Mouse (Mus musculus) heart, adult 2 months (tissue): ENCODE data around the gene Rab13. TPM values are rescaled to one million over a fixed set of nuclear protein-coding genes. Genes with fewer than 3 reads are reported as not detected.

Experiments
- DNase-seq, 2 experiments: peaks; one replicate each; pipeline ENCODE4 v3.0.0; 2021
- H3K27ac ChIP-seq: fragments of 200-600 bp; 2 replicates; pipeline ENCODE4 v1.8.1; 2022
- H3K27me3 ChIP-seq: fragments of 200-500 bp; 2 replicates; pipeline ENCODE4 v1.6.1; 2012; ENCODE audit warnings: mild to moderate bottlenecking, low read length, inconsistent platforms, mixed read lengths; ENCODE audit not compliant: control insufficient read depth, insufficient read depth
- H3K36me3 ChIP-seq: fragments of 200-500 bp; 2 replicates; pipeline ENCODE4 v1.6.1; 2012; ENCODE audit warnings: low read length, inconsistent platforms; ENCODE audit not compliant: control insufficient read depth, insufficient read depth
- H3K4me1 ChIP-seq: fragments of 200-500 bp; 2 replicates; pipeline ENCODE4 v1.6.1; 2011; ENCODE audit warnings: low read length; ENCODE audit not compliant: control insufficient read depth, insufficient read depth
- H3K4me3 ChIP-seq: fragments of 200-600 bp; 2 replicates; pipeline ENCODE4 v1.8.1; 2022
- H3K79me2 ChIP-seq: fragments of 200-500 bp; replicated peaks from 2 replicates; pipeline ENCODE4 v1.6.1; 2012; ENCODE audit warnings: mild to moderate bottlenecking, inconsistent platforms, low read length, moderate library complexity, mixed read lengths; ENCODE audit not compliant: control insufficient read depth, insufficient read depth
- H3K9ac ChIP-seq: fragments of 200-500 bp; 2 replicates; pipeline ENCODE4 v1.6.1; 2012; ENCODE audit warnings: low read depth, mild to moderate bottlenecking, control low read depth, inconsistent platforms, low read length, mixed read lengths
- CTCF ChIP-seq: fragments of 200-600 bp; IDR thresholded peaks from 2 replicates; pipeline ENCODE4 v1.8.1; 2022; ENCODE audit warnings: antibody characterized with exemption, mild to moderate bottlenecking, moderate library complexity
- EP300 ChIP-seq: fragments of 200-500 bp; IDR thresholded peaks from 2 replicates; pipeline ENCODE4 v1.6.1; 2011; ENCODE audit warnings: low read depth, low read length, control low read depth; ENCODE audit not compliant: insufficient read depth
- POLR2A ChIP-seq: fragments of 200-500 bp; IDR thresholded peaks from 2 replicates; pipeline ENCODE4 v1.6.1; 2011; ENCODE audit warnings: mild to moderate bottlenecking, low read depth, low read length, control low read depth; ENCODE audit not compliant: insufficient read depth
- WGBS: fragments of 180-500 bp; shearing (Covaris S2); methylation state at CpG from one replicate; pipeline ENCODE4 v1.1.7; 2018; 5-methylcytosine and 5-hydroxymethylcytosine counted together
- intact Hi-C: fragments of 180-260 bp; cut with DNase I; formaldehyde crosslinking; loops from one replicate; pipeline ENCODE4 v1.15.1; 2025
- microRNA-seq, 2 experiments: library from miRNA; unstranded; fragments of <30 nt; microRNA quantifications; one replicate each; pipeline ENCODE4 v1.2.0; 2021
- polyA plus RNA-seq: library from polyadenylated mRNA; depleted of rRNA; stranded (reverse); fragments of >200 nt; gene quantifications from 2 replicates; pipeline ENCODE4 v1.2.3, GENCODE M21; 2012; rRNA removed
- total RNA-seq, 2 experiments: library from RNA; stranded (reverse); gene quantifications; 2 replicates each; pipeline ENCODE4 v1.2.3; 2021

Gene Rab13
- total and polyA plus RNA-seq, 3 experiments, result 3.1 to 5.6 (median 5.5) TPM

DNA sequence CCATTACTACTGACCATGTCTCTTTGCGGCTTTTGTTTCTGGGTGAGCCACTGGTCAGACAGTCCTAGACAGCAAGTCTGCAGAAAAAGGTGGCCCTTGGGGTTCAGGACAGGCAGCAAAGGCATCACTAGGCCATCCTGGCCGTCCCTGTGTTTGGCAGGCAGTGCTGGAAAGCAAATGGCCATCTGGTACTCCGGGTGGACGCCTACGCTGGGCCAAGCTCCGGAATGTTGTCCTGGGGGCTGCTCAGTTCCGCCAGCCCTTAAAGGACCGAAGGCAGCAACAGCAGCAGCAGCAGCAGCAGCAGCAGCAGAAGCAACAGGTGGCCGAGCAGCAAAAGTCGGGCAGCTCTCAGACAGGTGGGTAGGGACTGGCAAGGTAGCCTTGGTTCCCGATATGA is 61.8 kb downstream of the Rab13 start:
- no peaks in the 10 kb centered on the region for H3K36me3 ChIP-seq
- intact Hi-C loops, result no loop called here

More for the DNA sequence above, 61.8 kb downstream of the Rab13 start:
- Histone ChIP-seq H3K4me1 (no peaks in the 10 kb centered on the region), H3K4me3 (no peak overlapping the region), H3K9ac (no peak overlapping the region), H3K79me2 (no peaks in the 10 kb centered on the region), H3K27ac (no peak overlapping the region), H3K27me3 (no peaks in the 10 kb centered on the region)
- no peak for DNase-seq
- 90% methylated on average over 11 of the region's 11 CpGs for WGBS
- TF ChIP-seq EP300 (no peak), POLR2A (no peak), CTCF (no peak)

Small RNA genes lying within 50 kb of the gene (microRNA-seq; reads per million reads assigned to microRNA genes)
- 0 to 0.56 reads per million in 2 experiments for gene Mir7012

Other genes starting within 250 kb of the Rab13 start
- 10 to 100 TPM; 40.1 to 48.2 TPM for gene Hax1, start 214.9 kb upstream of the Rab13 start, total RNA-seq
- gene Hax1, start 214.9 kb upstream of the Rab13 start, polyA plus RNA-seq, result 32.5 and 54.3 TPM in 2 replicates
- 10 to 100 TPM; 81.6 to 96.1 TPM for gene 4933434E20Rik, start 162.1 kb upstream of the Rab13 start, total RNA-seq
- 52.8 and 85.1 TPM in 2 replicates for gene 4933434E20Rik, start 162.1 kb upstream of the Rab13 start, polyA plus RNA-seq
- gene Ubap2l, start 161.1 kb upstream of the Rab13 start, total RNA-seq, result 100 to 1,000 TPM; 104 to 116 TPM
- 104 and 137 TPM in 2 replicates for gene Ubap2l, start 161.1 kb upstream of the Rab13 start, polyA plus RNA-seq
- 10 to 100 TPM; 42.2 to 44.5 TPM for gene Tpm3, start 141.0 kb upstream of the Rab13 start, total RNA-seq
- gene Tpm3, start 141.0 kb upstream of the Rab13 start, polyA plus RNA-seq, result 48.9 and 60.5 TPM in 2 replicates
- gene Nup210l, start 109.6 kb upstream of the Rab13 start, total RNA-seq, result under 1 TPM; 0.11 to 0.13 TPM
- 0.14 and 0.29 TPM in 2 replicates for gene Nup210l, start 109.6 kb upstream of the Rab13 start, polyA plus RNA-seq
- gene Rps27, start within 50 bp of the Rab13 start, total RNA-seq, result 1,000 to 10,000 TPM; 1,040 to 1,280 TPM
- gene Rps27, start within 50 bp of the Rab13 start, polyA plus RNA-seq, result 696 and 1,017 TPM in 2 replicates
- gene Jtb, start 17.9 kb downstream of the Rab13 start, total RNA-seq, result 10 to 100 TPM; 49.3 to 56.6 TPM
- 36.0 and 42.3 TPM in 2 replicates for gene Jtb, start 17.9 kb downstream of the Rab13 start, polyA plus RNA-seq
- under 1 TPM; 0.14 to 0.16 TPM for gene Creb3l4, start 29.8 kb downstream of the Rab13 start, total RNA-seq
- 0.53 and 0.55 TPM in 2 replicates for gene Creb3l4, start 29.8 kb downstream of the Rab13 start, polyA plus RNA-seq
- gene Slc39a1, start 34.5 kb downstream of the Rab13 start, total RNA-seq, result 10 to 100 TPM; 67.6 to 75.5 TPM
- gene Slc39a1, start 34.5 kb downstream of the Rab13 start, polyA plus RNA-seq, result 57.3 and 83.7 TPM in 2 replicates
- 10 to 100 TPM; 16.6 to 17.1 TPM for gene Crtc2, start 40.5 kb downstream of the Rab13 start, total RNA-seq
- 32.9 and 33.7 TPM in 2 replicates for gene Crtc2, start 40.5 kb downstream of the Rab13 start, polyA plus RNA-seq
- gene Dennd4b, start 51.5 kb downstream of the Rab13 start, total RNA-seq, result 10 to 100 TPM; 35.7 to 36.5 TPM
- 45.6 and 45.9 TPM in 2 replicates for gene Dennd4b, start 51.5 kb downstream of the Rab13 start, polyA plus RNA-seq
- gene Gatad2b, start 79.5 kb downstream of the Rab13 start, total RNA-seq, result 10 to 100 TPM; 40.0 to 45.3 TPM
- gene Gatad2b, start 79.5 kb downstream of the Rab13 start, polyA plus RNA-seq, result 17.7 and 21.0 TPM in 2 replicates
- 1 to 10 TPM in 1 of 2 experiments, under 1 TPM in 1; 0.76 to 1.1 TPM for gene Slc27a3, start 176.2 kb downstream of the Rab13 start, total RNA-seq
- gene Slc27a3, start 176.2 kb downstream of the Rab13 start, polyA plus RNA-seq, result 2.2 and 3.7 TPM in 2 replicates
- 10 to 100 TPM; 22.9 to 26.3 TPM for gene Ints3, start 219.9 kb downstream of the Rab13 start, total RNA-seq
- gene Ints3, start 219.9 kb downstream of the Rab13 start, polyA plus RNA-seq, result 15.2 and 21.8 TPM in 2 replicates